Mouse (Mus musculus) splenic B cell, adult 2 months (primary cell): ENCODE results near the gene Plcb2.

Experiments
- DNase-seq: peaks from one replicate; pipeline ENCODE4 v3.0.0-alpha.2; 2011; ENCODE audit warnings: low read depth, low spot score
- H3K27me3 ChIP-seq: 2 replicates; pipeline ENCODE4 v1.6.1; 2012; ENCODE audit warnings: mild to moderate bottlenecking, low read length, moderate library complexity, mixed read lengths; ENCODE audit not compliant: control insufficient read depth, poor library complexity, insufficient read depth, severe bottlenecking
- H3K36me3 ChIP-seq: 2 replicates; pipeline ENCODE4 v1.6.1; 2012; ENCODE audit warnings: mild to moderate bottlenecking, low read length, moderate library complexity, mixed read lengths; ENCODE audit not compliant: control insufficient read depth, poor library complexity, insufficient read depth, severe bottlenecking

Plcb2 gene

DNA sequence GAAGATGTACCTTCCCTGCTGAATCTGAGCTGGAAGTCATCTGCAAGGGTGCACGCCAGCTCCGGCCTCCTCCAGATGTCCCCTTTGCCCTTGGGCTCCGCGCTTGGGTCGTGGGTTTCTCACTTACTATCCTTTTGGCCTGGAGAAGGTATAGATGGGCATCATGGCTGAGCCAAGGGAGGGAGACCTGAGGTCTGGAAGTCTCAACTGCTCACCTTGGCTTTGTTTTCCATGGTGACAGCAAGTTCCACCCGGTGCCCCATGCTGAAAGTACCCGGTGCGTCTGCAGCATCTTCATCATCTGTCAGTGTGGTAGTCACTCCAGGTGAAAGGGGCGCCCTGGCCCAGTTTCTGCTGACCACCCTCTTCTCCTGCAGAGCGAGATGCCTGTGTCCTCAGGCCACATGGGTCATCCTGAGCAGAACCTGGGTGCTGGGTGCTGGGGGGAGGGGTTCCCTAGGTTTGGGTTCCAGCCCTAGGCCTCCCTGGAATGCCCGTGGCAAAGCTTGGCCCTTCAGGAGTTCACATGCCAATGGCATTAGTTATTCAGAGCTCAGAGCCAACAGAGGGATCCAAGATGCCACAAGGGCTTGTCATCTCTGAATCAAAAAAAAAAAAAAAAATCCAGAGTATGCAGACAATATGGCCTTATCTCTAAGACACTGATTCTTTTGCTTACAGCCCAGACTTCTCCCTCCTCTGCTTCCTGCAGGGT lies 32.2 kb upstream of the Plcb2 start:
- Histone ChIP-seq H3K27me3 (no peaks in the 10 kb centered on the region), H3K36me3 (no peaks in the 10 kb centered on the region)
- no peak for DNase-seq

DNA sequence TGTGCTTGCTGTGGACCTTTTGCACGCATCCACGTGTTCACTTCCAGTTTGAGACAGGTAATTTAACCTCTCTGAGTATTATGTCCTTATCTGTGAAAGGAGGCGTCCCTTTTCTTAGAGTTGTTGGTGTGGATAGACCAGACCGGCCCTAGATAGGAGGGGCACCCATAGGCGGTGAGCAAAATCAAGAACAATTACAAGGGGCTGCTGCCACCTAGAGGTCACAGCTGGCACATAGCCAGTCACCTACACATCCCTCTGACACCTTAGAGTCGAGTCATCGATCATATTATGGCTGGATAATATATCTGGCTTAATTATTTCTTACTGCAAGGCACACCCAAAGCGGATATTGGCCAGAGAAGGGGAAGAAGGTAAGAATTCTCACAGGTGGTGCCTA lies 31.6 kb upstream of the Plcb2 start:
- Histone ChIP-seq H3K27me3 (no peaks in the 10 kb centered on the region), H3K36me3 (no peaks in the 10 kb centered on the region)
- DNase-seq, result peak; percentile 90

GRCm38 (mm10) chr2:118756103-118756502 lies 27.9 kb upstream of the Plcb2 start:
- Histone ChIP-seq H3K36me3 (no peaks in the 10 kb centered on the region), H3K27me3 (no peaks in the 10 kb centered on the region)
- no peak for DNase-seq

DNA sequence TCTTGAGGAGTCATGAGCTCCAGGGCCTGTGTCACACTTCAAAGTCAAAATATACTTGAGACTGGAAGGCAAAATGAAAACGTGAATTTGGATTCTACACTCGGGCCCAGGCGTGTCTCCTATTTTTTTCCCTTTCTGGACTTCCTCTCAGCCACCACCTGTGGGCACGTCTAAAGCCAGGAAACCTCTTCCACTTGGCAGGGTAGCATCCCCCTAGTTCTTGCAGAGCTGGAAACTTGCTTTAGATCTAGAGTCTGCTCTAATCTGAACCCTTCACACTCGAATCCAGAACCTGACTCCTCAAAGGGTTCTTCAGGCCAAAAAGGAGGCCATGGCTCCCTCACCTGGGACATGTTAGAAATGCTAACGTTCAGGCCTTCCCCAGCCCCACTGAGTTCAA lies 27.2 kb upstream of the Plcb2 start:
- Histone ChIP-seq H3K36me3 (no peaks in the 10 kb centered on the region), H3K27me3 (no peaks in the 10 kb centered on the region)
- DNase-seq, result no peak

DNA sequence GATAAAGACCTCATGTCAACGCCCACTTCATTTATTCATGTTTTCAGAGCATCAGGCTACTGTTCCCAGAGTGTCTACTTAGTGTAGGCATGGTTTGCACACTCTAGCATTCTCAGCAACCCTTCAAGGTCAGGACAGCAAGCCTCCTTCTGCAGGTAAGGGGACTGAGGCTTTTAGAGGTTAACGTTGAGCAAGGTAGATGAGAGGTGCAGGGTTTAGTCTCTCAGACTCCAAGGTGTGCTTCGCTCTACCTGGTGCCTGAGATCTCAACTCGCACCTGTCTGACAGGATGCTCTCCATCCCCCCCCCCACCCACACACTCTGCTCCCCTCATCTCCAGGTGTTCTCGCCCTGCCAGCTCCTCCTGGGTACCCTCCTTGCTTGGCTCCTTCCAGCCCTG lies 25.9 kb upstream of the Plcb2 start:
- DNase-seq, result no peak
- no peaks in the 10 kb centered on the region for H3K27me3 ChIP-seq
- no peaks in the 10 kb centered on the region for H3K36me3 ChIP-seq

DNA sequence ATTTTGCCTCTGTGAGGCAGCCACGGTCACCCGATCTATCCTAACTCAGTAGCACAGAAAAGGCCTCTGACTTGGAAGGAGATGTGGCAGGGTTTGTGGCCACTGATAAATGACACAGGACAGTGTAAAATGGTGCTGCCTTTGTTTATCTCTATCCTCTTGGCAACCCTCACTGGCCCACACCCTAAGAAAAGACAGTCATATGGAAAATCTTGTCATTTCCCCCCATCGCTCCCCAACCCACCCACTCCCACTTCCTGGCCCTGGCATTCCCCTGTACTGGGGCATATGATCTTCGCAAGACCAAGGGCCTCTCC lies 24.5 kb upstream of the Plcb2 start:
- Histone ChIP-seq H3K36me3 (no peaks in the 10 kb centered on the region), H3K27me3 (no peaks in the 10 kb centered on the region)
- DNase-seq, result no peak

- DNase-seq, result no peak
- H3K27me3 ChIP-seq, result no peaks in the 10 kb centered on the region
- no peaks in the 10 kb centered on the region for H3K36me3 ChIP-seq
Observed at GRCm38 (mm10) chr2:118751896-118752791, 23.9 kb upstream of the Plcb2 start.

- no peaks in the 10 kb centered on the region for H3K27me3 ChIP-seq
- no peaks in the 10 kb centered on the region for H3K36me3 ChIP-seq
- DNase-seq, result no peak
Observed at GRCm38 (mm10) chr2:118750476-118750875, 22.2 kb upstream of the Plcb2 start.

DNA sequence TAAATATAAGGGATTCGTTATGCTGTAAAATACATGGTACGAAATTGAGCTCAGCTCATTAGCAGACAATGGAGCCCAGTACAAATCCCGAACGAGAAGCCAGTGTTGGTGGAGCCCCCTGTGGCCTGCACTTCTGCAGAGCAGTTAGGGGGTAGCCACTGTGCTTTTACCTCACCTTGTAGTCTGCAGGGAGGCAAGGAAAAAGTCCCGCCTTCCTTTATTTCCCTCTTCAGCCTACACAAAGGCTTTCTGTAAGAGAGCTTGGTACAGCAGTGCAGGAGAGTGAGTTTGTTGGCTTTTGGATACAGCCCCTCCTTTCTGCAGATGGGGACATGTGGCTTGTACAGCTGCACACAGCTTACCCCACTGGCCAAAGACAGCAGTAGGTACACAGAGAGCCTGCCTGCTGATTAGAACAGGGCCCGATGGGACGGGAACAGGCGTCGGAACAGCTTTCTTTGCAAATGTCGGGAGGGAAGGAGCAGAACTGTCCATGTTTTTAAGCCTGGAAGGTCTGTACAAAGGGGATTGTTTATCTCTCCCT lies 21.2 kb upstream of the Plcb2 start:
- DNase-seq, result no peak
- Histone ChIP-seq H3K27me3 (no peaks in the 10 kb centered on the region), H3K36me3 (no peaks in the 10 kb centered on the region)

GRCm38 (mm10) chr2:118747301-118747960 lies 19.2 kb upstream of the Plcb2 start:
- DNase-seq, result no peak
- H3K27me3 ChIP-seq, result no peaks in the 10 kb centered on the region
- H3K36me3 ChIP-seq, result no peaks in the 10 kb centered on the region

- Histone ChIP-seq H3K36me3 (no peaks in the 10 kb centered on the region), H3K27me3 (no peaks in the 10 kb centered on the region)
- DNase-seq, result peak; percentile 47
Observed at GRCm38 (mm10) chr2:118745915-118746901, 18.0 kb upstream of the Plcb2 start.

DNA sequence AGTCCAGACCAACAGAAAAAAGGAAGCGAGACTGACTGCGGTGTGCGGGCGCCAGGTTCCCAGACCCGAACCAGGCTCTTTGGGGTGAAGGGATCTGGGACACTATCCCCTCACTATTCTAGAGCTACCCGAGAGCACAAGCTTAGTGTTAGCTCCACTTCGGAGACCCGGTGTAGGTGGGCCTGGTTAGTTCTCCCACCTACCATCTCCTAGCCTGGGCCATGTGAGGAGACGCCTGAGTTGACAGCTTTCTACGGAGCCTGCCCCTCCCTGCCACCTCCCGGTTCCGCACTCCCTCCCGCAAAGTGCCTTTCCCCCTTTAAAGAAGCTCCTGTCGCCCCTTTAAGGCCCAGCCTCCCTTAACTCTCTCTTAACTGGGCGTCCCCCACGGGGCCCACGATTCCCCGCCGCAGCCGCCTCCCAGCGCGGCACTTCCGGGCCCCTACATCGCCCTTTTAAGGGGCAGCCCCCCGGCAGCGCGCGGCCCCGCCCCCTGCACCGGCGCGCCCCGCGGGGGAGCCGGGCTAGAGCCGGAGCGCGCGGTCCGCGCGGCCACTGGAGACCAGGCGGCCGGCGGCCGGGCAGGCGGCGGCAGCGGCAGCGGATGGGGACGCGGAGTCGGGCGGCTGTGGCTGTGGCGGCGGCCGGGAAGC lies 17.1 kb upstream of the Plcb2 start, which contains the start of gene Inafm2:
Gene Inafm2, plus strand, starts transcription at position 527 of the 653 bp plus-strand sequence.
- peak; percentile 86 for DNase-seq
- no peaks in the 10 kb centered on the region for H3K27me3 ChIP-seq
- no peaks in the 10 kb centered on the region for H3K36me3 ChIP-seq

DNA sequence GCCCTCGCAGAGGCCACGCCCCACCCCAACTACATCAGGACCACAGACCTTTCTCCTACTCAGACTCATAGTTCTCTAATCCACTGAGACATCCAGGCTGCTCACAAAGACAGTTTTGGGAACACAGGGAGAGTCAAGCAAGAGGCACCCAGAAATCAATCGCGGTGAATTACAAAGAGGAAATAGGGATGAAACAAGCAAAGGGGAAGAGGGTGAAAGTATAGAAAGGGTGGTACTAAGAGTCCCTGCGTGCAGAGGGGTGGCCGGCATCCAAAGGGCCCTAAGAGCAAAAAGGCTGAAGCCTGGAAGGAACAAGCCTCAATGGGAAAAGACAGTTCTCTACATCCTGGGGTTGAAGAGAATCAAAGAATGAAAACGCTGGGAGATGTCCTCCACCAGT lies 16.4 kb upstream of the Plcb2 start:
- no peaks in the 10 kb centered on the region for H3K36me3 ChIP-seq
- no peaks in the 10 kb centered on the region for H3K27me3 ChIP-seq
- no peak for DNase-seq
